Mouse (Mus musculus) gastrocnemius, postnatal 4 days (tissue): ENCODE measurements around the gene 0610010F05Rik. TPM values are rescaled to one million over a fixed set of nuclear protein-coding genes. Genes with fewer than 3 reads are reported as not detected.
"Not testable (repeated sequence)": the region's sequence is repeated elsewhere in the genome, so short reads cannot be mapped to it uniquely, and the experiment has no call there.

Source experiments
- DNase-seq, 2 experiments: peaks; one replicate each; pipeline ENCODE4 v3.0.0; 2021 to 2022; ENCODE audit warnings: low spot score in 2 of 2, mixed read lengths in 2 of 2
- total RNA-seq, 2 experiments: library from RNA; stranded (reverse); gene quantifications; 2 replicates each; pipeline ENCODE4 v1.2.3; 2021

0610010F05Rik gene
- total RNA-seq, 2 experiments from 2014 or later = 11.4 to 14.9 TPM

- not testable (repeated sequence) for DNase-seq
Observed at GRCm38 (mm10) chr11:23607291-23607690, 26.1 kb downstream of the 0610010F05Rik start.

DNA sequence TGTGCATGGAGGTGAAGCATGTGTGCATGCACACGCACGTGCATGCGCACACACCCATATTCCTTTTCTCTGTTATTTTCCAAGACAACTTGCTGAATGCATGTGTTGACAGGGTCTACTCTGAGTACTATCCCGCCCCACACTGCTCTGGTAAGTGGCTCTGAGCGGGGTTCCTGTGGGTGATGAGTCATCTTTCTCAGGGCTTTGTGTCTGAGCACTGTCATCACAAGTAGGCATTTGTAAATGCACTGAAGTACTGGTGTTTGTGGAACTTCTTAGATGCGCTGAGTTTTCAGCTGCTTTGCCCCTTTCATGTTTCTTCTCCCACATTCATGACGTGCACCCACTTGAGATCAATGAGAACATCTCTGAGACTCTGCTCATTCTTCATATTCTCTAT is 63.3 kb downstream of the 0610010F05Rik start:
- no peak for DNase-seq

DNA sequence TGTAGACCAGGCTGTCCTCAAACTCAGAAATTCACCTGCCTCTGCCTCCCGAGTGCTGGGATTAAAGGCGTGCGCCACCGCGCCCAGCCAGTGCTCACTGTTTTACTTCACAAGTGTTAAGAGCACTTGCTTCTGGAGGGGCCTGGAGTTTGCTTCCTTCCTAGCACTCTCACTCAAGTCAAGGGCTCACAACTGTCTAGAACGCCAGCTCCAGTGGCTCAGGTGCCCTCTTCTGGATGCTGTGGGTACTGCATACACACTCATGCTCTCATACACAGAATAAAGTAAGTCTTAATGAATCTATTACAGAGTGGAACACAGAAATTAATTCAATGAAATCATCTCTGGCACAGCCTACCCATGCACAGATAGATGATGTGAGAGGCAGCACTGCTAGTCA is 67.7 kb downstream of the 0610010F05Rik start:
- peak; percentile 40 to 71 for DNase-seq

DNA sequence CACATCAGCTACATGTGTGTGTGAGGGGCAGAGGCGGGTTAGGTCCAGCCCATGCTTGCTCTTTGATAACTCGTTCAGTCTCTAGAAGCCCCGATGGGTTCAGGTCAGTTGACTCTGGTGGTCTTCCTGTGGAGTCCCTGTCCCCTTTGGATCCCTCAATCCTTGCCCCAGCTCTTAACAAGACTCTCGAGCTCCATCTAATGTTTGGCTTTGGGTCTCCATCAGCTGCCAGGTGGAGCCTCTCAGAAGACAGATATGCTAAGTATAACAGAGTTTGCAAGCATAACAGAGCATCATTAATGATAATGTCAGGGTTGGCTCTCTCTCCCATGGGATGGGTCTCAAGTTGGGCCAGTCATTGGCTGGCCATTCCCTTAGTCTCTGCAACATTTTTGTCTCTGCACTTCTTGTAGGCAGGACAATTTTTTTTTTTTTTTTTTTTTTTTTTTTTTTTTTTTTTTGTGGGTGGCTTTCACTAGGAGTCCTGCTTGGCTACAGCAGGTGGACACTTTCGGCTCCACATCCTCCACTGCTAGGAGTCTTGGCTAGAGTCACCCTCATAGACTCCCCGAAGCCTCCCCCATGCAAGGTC is 76.3 kb downstream of the 0610010F05Rik start:
- DNase-seq = no peak

- no peak for DNase-seq
Observed at GRCm38 (mm10) chr11:23537446-23537845, 96.0 kb downstream of the 0610010F05Rik start.

- no peak for DNase-seq
Observed at GRCm38 (mm10) chr11:23520473-23521205, 112.8 kb downstream of the 0610010F05Rik start, which contains the start of gene 1700093K21Rik. 1700093K21Rik (minus strand) TSS chr11:23521155.

- no peak for DNase-seq
Observed at GRCm38 (mm10) chr11:23518981-23519380, 114.5 kb downstream of the 0610010F05Rik start.

DNA sequence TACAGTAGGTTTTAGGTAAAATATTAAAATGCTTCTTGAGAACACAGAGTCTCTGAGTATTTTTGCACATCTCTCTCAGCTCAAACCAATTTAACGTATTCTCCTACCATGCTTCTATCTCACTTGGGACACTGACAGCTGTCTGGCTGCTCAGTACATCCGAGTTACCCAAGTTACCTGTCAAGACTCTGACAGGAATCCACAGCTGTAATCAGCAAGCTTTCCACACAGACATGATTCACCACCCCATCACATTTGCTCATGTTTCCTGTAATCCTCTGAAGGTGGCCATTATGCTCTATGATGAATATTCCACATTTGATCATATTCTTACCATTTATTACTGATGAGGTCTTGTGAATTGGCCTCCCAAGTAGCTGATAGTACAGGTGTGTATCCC is 118.1 kb downstream of the 0610010F05Rik start:
- DNase-seq = no peak

Other genes with a start within 250 kb of the 0610010F05Rik start
- gene Ahsa2, start 135.6 kb downstream of the 0610010F05Rik start, total RNA-seq = 10 to 100 TPM; 47.3 to 48.4 TPM
- gene 1700093K21Rik, start 112.5 kb downstream of the 0610010F05Rik start, total RNA-seq = under 1 TPM in 1 of 2 experiments, not detected in 1; 0.39 TPM
- gene Pus10, start 32.0 kb upstream of the 0610010F05Rik start, total RNA-seq = 10 to 100 TPM; 13.3 to 15.9 TPM
- gene Pex13, start 32.3 kb upstream of the 0610010F05Rik start, total RNA-seq = 10 to 100 TPM; 23.9 to 25.2 TPM
- 1 to 10 TPM; 5.1 to 5.6 TPM for gene Rel, start 137.3 kb upstream of the 0610010F05Rik start, total RNA-seq